Mouse (Mus musculus) gonadal fat pad, adult 2 months (tissue): ENCODE results near the gene Tsfm. TPM values are rescaled to one million over a fixed set of nuclear protein-coding genes. Genes with fewer than 3 reads are reported as not detected.
"Not testable (repeated sequence)": the region's sequence is repeated elsewhere in the genome, so short reads cannot be mapped to it uniquely, and the experiment has no call there.

Experiments used
- DNase-seq: peaks from one replicate; pipeline ENCODE4 v3.0.0-alpha.2; 2012; ENCODE audit warnings: low read depth
- polyA plus RNA-seq: library from polyadenylated mRNA; depleted of rRNA; stranded (reverse); fragments of >200 nt; gene quantifications from 2 replicates; pipeline ENCODE4 v1.2.3, GENCODE M21; 2012

Tsfm gene
- polyA plus RNA-seq, 1 experiment, result 32.9 TPM

DNA sequence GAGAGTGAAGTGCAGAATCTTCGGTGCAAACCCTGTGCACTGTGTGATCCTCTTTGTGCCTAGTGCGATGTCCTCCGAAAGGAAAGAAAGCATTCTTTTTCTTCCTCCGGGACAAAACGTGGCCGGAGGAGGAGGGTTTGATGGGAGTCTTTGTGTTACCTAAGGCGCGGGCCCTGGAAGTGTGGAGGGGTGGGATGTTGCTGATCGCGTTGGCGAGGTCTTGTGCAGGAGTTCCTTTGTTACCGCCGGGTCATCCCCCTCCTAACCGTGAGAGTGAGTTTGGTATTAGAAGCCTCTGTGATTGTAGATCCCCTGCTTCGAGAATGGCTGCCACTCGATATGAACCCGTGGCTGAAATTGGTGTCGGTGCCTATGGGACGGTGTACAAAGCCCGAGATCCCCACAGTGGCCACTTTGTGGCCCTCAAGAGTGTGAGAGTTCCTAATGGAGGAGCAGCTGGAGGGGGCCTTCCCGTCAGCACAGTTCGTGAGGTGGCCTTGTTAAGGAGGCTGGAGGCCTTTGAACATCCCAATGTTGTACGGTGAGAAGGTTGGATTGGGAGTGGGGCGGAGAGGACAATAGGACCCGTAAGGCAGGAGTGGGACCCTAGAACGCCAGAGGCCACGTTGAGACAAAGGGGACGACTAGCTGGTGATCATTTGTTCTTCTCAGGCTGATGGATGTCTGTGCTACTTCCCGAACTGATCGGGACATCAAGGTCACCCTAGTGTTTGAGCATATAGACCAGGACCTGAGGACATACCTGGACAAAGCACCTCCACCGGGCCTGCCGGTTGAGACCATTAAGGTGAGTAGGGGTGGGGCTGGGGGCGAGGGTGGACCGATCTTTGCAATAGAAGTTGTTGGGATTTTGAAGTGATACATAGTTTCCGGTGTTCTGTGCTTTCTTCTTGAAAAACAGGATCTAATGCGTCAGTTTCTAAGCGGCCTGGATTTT lies 33.6 kb upstream of the Tsfm start:
- no peak for DNase-seq

DNA sequence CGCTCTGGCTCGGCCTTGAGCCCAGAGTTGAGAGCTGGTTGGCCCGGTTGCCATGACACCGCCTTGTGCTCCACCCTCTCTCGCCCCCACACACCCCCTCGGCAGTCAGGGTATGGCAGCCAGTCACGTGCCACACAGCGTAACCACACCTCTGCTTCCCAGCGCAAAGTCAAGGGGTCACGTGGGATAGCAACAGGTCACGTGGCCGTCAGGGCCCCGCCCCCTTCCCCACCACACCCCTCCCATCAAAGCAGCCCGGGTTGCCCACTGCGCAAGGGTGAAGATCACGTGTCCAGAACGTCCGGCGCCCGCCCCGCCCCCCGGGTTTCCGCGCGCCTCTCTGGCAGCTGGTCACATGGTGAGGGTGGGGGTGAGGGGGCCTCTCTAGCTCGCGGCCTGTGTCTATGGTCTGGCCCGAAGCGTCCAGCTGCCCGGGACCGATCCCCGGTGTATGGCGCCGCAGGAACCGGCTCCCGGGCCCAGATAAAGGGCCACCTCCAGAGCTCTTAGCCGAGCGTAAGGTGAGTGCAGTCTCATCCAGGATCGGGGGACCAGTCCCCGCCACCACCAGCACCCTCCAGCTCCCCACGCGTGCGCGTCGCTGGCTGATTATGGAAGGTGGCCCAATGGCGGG lies 32.7 kb upstream of the Tsfm start, which contains the start of gene Cdk4:
Gene Cdk4, plus strand, starts transcription at position 296 of the 634 bp plus-strand sequence.
- peak; percentile 70 for DNase-seq

DNA sequence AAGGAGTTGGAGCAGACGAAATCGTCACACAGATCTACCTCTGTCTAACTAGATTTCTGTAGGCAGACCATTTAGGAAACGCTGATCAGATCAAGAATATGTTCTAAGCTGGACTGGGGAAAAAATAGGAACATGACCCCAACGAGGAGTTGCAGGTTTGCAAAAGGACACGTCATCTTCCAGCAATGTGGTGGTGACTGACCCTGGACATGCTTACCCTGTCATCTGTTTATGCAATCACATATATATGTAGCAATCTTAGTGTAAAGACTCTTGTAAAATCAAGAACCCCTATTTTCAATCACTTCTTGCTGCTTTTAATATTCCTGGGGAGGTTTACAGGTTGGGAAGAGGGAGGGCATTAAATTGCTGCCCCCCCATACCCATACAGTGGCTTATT lies 31.9 kb upstream of the Tsfm start:
- no peak for DNase-seq

DNA sequence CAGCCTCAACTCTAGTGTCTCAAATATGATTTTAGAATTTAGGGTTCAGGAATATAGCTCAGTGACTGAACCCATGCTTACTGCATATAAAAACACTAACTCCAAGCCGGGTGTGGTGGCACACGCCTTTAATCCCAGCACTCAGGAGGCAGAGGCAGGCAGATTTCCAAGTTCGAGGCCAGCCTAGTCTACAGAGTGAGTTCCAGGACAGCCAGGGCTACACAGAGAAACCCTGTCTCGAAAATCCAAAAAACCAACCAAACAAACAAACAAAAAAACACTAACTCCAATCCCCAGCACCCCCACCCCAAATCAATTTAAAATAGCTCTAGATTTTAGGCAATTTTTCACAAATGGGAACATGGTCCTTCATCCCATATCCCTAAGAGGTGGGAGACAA lies 31.5 kb upstream of the Tsfm start:
- DNase-seq, result not testable (repeated sequence)

DNA sequence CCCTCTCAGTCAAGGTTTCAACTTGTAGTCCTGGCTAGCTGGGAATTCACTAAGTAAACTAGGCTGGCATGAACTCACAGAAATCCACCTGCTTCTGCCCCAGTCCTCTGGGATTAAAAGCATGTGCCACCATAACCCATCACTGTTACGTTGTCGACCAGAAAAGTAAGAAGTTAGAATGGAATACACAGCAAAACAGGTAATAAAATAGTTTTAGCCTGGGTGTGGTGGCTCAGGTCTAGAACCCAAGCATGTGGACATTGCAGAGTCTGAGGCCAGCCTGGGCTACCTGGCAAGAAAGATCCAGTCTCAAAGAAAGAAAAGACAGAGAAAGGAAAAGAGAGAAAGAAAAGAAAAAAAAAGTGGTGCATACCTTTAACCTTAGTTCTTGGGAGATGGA lies 30.9 kb upstream of the Tsfm start:
- no peak for DNase-seq

DNA sequence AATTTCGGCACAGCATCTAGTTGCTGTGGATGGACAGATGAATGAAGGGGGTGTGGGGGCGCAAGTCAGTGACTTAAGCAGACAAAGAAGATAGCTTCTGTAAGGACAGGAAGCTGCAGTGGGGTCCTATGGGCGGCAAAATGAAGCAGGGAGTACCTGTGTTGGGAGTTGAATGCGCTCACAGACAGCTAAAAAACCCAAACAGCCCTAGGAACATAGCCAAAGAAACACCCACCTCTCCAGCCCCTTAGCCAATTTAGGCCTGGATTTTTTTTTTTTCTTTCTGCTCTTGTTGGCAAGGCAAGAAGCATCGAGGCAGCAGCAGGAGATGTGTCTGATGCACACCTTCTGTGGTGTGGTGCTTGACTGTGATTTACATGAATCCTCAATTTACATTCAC lies 30.4 kb upstream of the Tsfm start:
- no peak for DNase-seq

DNA sequence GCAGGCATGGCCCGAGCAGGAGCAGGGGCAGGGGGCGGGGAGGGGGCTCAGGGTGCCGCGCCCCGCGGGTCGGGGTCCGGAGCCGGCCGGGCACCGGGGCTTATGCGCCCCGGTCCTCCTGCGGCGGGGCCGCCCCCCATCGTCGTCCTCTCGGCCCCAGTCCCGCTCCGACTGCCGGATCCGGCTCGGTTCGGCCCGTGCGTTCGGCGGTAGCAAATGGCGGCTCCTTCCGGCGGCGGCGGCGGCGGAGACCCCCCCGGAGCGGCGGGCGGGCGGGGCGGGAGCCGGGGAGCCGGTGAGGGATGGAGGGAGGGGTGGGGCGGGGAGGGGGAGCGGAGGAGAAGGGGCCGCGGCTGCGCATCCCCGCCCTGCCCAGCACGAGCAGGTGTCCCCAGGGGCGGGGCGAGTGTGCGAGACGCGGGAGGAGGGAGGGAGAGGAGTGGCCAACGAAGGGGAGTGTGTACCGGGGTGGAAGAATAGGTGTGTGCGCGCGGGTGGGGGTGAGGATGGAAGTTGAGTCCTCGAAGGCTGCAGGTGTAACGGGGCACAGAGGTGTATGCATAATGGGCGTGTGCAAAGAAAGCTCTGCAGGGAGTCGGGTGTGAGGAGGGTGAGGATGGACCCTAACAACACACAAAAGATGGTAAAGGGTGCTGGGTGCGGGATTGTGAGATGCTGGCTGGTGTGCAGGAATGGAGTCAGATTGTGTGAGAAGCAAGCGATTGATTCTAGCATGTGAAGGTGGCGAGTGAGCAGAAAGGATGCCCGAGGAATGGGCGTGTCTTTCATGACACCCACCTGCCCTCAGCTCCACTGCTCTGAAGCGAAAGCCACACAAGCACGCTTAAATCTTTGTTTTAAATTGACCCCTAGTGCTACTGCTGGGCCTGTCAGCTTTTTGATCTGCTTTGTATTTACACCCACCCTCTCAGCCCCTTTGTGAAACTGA lies 29.6 kb upstream of the Tsfm start, which contains the start of gene March9:
Gene March9, minus strand, starts transcription at position 217 of the 949 bp plus-strand sequence.
- DNase-seq, result no peak

DNA sequence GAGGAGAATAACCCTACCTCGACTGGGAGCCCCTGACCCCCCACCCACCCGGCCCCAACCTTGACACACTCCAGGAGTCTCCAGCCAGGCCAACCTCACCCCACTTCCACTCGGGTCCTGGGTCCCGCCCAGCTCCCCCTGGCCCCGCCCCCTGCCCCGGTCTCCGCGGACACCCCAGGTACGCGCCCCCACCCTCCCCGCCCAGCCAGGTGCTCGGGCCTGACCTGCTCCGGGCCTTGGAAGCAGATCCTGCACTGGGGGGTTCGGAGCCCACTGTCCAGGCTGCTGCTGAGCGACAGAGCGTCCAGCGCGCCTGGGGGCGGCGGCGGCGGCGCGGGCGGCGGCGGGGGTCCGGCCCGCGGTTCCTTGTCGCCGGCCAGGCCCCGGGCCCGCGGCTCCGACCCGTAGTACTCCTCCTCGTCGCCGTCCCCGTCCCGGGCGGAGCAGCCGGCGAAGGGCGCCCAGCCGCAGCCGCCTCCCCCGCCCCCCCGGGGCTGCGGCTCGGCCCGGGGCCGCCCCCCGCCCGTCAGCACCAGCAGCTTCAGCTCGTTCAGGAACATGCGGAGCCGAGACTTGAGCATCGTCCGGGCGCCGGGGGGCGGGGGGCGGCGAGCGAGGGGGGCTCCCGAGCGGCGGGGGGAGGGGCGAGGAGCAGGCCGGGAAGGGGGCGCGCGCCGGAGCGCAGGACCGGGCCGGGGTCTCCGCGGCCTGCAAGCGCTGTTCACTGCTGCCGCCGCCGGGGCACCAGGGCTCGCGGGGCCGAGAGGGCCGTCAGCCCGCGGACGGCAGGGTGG lies 28.7 kb upstream of the Tsfm start:
- DNase-seq, result no peak

DNA sequence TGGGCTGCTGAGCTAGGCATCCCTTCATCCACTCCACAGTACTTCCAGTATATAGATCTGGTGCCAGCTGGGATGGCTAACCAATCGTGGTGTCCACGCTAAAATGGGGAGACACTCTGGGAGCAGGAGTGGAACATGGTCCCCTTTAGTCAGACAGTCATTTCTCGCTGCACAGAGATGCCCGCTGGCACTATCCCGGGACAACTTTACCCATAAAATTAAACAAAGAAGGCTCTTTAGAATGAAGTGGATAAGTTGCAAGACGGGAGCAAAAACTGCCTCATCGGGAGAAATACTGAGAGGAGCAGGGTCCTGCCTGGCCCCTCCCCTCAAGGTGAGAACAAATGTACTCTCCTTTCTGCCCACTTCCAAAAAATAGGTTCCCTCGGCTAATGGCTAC lies 28.1 kb upstream of the Tsfm start:
- no peak for DNase-seq

DNA sequence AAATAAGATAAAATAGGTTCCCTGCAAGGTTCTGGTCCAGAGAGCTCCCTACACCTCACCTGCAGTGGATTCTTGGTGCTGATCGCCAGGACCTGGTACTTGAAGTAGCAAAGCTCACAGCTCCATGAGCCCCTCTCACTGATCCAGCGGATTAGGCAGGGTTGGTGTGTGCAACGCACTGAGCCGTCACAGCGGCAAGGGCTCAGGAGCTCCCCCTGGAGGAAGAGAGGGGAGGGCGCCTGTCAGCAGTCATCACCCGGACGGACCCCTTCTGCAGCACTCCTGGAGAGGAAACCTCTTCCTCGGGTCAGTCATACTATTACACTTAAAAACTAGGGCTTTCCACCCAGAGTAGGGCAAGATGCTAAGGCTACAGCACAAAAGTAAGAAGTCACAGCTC lies 27.5 kb upstream of the Tsfm start:
- DNase-seq, result no peak

DNA sequence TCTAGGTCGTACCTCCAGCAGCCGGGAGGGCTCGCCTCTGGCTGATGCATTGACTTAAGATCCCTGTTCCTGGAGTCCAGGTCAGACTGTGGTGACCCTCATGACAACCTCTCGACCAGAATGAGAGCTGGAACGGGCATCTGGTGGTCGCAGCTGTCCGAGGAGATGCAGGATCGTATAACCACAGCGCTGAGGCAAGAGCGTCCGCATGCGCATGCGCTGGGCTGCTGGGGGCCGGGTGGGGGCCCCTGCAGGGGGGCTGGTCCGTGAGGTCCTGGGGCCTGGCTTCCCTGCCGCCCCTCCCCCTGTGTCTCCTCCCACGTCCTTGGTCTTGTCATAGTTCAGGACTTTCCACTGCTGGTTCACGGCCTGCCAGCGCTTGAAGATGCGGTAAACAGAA lies 25.9 kb upstream of the Tsfm start:
- no peak for DNase-seq

DNA sequence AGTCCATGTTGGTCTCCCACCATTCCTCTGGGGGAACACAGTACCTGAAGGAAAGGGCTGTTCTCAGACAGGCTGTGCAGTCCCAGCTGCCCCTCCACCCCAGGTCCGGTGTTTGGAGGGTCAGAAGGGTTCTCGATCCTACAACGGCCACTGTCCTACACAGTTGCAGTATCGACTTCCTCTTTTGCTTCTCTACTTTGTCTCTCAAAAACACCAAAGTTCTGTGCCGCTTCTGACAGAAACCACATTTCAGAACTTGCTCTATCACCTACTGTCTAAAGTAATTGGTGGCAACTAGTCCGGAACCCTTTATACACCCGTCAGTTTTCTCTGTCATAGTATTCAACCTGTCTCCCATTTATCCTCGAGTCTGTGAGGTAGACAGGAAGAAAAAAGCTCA lies 24.8 kb upstream of the Tsfm start:
- DNase-seq, result no peak

DNA sequence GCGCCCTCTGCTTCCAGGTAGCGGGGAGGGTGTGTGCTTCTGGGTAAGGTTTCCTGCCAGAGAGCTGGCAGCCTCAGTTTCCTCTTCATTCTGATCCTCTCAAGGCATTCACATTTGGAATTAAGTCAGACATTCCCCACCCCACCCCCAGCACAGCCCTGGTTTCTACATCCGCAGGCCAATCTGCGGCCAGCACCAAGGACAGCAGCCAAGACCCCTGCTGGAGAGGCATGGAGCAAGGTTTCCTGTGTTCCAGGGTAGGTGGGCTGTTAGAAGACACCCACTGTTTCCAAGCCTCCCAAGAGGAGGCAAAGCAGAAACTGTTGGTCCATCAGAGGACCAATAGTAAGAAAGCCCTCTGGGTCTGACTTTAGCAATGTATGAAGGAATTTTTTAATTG lies 24.0 kb upstream of the Tsfm start:
- no peak for DNase-seq

DNA sequence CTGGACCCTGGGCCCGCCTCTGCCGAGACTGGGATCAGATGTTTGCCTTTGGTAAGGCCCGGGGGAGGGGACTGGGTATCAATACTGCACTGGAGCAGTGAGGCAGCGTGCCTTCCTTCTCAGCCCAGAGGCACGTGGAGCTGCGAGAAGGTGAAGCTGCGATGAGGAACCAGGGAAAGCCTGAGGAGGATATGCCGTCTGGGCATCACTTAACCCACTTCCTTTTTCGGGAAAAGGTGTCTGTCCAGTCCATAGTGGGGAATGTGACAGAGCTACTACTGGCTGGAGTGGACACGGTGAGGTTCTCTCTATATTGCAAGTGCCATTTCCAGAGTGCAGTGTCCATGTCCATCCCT lies 19.5 kb upstream of the Tsfm start:
- DNase-seq, result no peak

DNA sequence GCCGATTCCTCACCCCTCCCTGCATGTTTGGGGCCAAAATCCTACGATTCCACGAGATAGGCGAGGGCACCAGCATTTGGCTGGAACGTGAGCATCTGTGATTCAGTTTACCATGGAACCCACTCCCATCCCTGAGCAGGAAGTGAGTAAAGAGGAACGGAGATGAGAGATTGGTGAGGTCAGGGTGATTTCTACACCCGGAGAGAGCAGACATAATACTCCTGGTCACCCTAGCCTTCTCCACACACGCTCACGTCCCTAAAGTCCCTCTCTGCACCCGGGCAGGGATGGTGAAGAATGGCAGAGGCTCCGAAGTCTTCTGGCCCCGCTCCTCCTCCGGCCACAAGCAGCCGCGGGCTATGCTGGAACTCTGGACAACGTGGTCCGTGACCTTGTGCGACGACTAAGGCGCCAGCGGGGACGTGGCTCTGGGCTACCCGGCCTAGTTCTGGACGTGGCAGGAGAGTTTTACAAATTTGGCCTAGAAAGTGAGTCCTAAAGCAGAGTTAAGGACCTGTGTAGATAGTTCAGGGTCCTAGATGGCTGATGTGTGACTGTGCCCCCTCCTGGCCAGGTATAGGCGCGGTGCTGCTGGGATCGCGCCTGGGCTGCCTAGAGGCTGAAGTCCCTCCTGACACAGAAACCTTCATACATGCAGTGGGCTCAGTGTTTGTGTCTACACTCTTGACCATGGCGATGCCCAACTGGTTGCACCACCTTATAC lies 18.9 kb upstream of the Tsfm start:
- DNase-seq, result no peak

DNA sequence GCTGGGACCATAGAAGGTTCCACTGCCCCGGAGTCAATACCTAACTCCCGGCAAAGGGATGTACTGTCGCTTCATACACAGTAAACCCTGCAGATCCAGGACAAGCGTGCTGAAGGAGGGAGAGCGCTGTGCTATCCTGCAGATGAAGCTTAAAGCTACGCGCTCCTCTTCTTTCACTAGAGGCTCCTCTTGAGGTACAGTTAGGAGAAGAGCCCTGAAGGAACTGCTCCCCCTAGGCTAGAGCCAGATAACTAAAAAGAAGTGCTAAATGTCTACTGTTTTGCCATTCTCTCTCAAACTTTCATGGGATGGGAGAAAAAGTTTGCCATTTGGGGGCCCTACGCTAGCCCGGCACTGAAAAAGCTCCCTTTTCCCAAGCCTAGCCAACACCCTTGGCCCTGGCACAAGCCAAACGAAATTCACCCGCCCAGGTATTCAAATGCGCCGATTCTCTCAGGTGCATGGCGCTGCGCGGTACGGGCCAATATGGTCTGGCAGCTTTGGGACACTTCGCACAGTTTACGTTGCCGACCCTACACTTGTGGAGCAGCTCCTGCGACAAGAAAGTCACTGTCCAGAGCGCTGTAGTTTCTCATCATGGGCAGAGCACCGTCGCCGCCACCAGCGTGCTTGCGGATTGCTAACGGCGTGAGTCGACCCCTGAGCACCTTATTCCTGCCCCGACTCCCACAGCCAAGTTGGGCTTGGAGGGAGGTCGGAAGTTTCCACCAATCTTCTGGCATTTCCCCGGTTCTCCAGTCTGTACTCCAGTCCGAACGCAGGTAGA lies 18.2 kb upstream of the Tsfm start:
- DNase-seq, result no peak

DNA sequence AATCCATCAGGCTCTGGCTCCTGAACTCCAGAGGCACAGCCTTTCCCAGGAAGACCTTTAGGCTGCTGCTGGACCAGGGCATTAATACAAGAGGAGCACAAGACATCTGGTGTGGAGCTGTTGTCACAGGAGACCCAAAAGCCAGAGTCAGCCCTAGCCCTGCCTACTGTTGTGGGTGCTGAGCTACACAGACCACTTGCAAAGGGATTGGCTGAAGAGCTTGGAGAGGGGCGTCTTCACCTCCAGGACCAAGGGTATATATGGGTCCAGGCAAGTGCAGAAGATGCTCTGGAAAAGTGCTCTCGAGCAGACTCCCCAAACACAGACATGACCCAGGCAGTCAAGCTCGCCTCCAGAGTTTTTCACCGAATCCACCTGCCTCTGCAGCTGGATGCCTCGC lies 17.3 kb upstream of the Tsfm start, which contains the start of gene Cyp27b1:
Gene Cyp27b1, plus strand, starts transcription at position 297 of the 400 bp plus-strand sequence.
- DNase-seq, result no peak

DNA sequence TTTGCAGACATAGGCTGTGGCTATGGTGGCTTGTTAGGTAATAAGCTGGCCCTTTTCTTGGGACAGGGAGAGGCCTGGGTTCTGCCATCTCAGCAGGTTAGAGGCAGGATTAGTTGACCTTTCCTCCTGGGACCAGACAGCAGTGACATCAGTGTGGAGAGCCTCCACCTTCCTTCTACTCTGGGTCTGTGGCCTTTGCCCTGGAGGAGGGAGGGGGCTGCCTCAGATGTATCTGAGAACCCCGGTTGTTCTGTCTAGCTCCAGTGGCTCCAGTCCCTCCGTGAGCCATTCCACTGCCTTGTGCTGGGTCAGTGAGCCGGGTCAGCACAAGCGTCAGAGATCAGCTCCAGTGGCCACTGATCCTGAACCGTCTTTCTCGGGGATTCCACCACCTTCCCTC lies 12.5 kb upstream of the Tsfm start:
- no peak for DNase-seq

DNA sequence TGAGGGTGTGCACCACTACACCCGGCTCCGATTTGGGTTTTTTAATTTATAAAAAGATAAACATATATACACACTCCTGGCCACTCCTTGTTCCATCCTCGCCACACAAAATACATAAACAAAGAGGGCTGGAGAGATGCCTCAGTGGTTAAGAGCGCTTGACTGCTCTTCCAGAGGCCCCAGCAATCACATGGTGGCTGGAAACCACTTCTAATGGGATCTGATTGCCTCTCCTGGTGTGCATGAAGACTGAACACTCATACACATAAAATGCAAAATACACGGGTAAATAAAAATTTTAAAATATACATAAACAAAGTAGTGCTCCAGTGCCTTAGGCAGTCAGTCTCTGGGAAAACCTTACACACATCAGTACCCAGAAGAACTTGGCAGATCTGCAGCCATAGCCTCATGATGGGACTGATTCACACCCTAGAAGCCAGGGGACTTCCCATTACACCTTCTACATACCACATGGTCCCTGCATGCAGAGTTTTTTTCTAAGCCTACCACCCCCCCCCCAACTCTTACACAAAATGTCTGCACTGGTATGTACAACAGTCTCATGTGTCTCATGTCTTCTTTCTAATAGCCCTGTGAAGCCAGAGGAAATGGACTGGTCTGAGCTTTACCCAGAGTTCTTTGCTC lies 12.0 kb upstream of the Tsfm start:
- DNase-seq, result no peak
